Mouse (Mus musculus) midbrain, embryonic 11.5 days (tissue): ENCODE results near the gene Slc5a11. TPM values are rescaled to one million over a fixed set of nuclear protein-coding genes. Genes with fewer than 3 reads are reported as not detected.

Experiments
- ATAC-seq: fragments of 200-750 bp; cut with Nextera tagmentation; 2 replicates; pipeline ENCODE4 v1.8.0; 2017; ENCODE audit warnings: moderate TSS enrichment, moderate library complexity; ENCODE audit not compliant: low FRiP score
- DNase-seq: peaks from one replicate; pipeline ENCODE4 v3.0.0; 2015; ENCODE audit warnings: low spot score; ENCODE audit errors: missing footprints
- H3K27ac ChIP-seq: fragments of 300-500 bp; sonication (generic); 2 replicates; pipeline ENCODE4 v1.5.1; 2014; ENCODE audit warnings: low read depth, low read length
- H3K27me3 ChIP-seq: fragments of 300-500 bp; sonication (generic); 2 replicates; pipeline ENCODE4 v1.6.1; 2014; ENCODE audit warnings: mild to moderate bottlenecking, low read length, moderate library complexity, mixed read lengths; ENCODE audit not compliant: control insufficient read depth, insufficient read depth
- H3K36me3 ChIP-seq: fragments of 300-500 bp; sonication (generic); 2 replicates; pipeline ENCODE4 v1.6.1; 2014; ENCODE audit warnings: mild to moderate bottlenecking, low read length, moderate library complexity, mixed read lengths; ENCODE audit not compliant: control insufficient read depth, insufficient read depth
- H3K4me1 ChIP-seq: fragments of 300-500 bp; sonication (generic); 2 replicates; pipeline ENCODE4 v1.6.1; 2014; ENCODE audit warnings: low read length; ENCODE audit not compliant: control insufficient read depth, insufficient read depth
- H3K4me2 ChIP-seq: fragments of 300-500 bp; sonication (generic); 2 replicates; pipeline ENCODE4 v1.6.1; 2014; ENCODE audit warnings: mild to moderate bottlenecking, moderate library complexity
- H3K4me3 ChIP-seq: fragments of 300-500 bp; sonication (generic); 2 replicates; pipeline ENCODE4 v1.5.1; 2014; ENCODE audit warnings: low read depth, low read length
- H3K9ac ChIP-seq: fragments of 300-500 bp; sonication (generic); 2 replicates; pipeline ENCODE4 v1.6.1; 2014; ENCODE audit warnings: low read length
- H3K9me3 ChIP-seq: fragments of 300-500 bp; sonication (generic); 2 replicates; pipeline ENCODE4 v1.6.1; 2016; ENCODE audit warnings: low read length; ENCODE audit not compliant: control insufficient read depth
- WGBS: fragments of 180-500 bp; shearing (Covaris S2); extraction: QIAGEN DNeasy Blood & Tissue Kit; methylation state at CpG from one replicate; pipeline ENCODE4 v1.1.7; 2014; 5-methylcytosine and 5-hydroxymethylcytosine counted together
- polyA plus RNA-seq: library from polyadenylated mRNA; unstranded; fragments of >200 nt; fragmentation: Nextera tagmentation; extraction: Ambion mirVana; gene quantifications from 2 replicates; pipeline ENCODE4 v1.2.1, GENCODE M21; 2014

Slc5a11 gene
- polyA plus RNA-seq, 1 experiment from 2014 or later = 0.07 TPM

GRCm38 (mm10) chr7:123300258-123300657, 85.7 kb downstream of the Slc5a11 start:
- Histone ChIP-seq H3K27me3 (no peaks in the 10 kb centered on the region), H3K4me1 (no peaks in the 10 kb centered on the region), H3K27ac (no peak overlapping the region), H3K4me2 (no peak overlapping the region), H3K36me3 (peaks cover 16% of the 10 kb centered on the region; the same call in 1 of the 2 replicates), H3K4me3 (no peak overlapping the region), H3K9me3 (no peaks in the 10 kb centered on the region), H3K9ac (no peak overlapping the region)
- no peak for DNase-seq
- 81% methylated on average over 3 of the region's 3 CpGs for WGBS
- no peak for ATAC-seq

GRCm38 (mm10) chr7:123305397-123305796, 90.8 kb downstream of the Slc5a11 start:
- H3K4me1 ChIP-seq = no peaks in the 10 kb centered on the region
- no peak overlapping the region for H3K27ac ChIP-seq
- DNase-seq = no peak
- no peak for ATAC-seq
- no peak overlapping the region for H3K4me2 ChIP-seq
- 89% methylated on average over 2 of the region's 2 CpGs for WGBS
- no peak overlapping the region for H3K4me3 ChIP-seq
- H3K9ac ChIP-seq = no peak overlapping the region
- H3K27me3 ChIP-seq = no peaks in the 10 kb centered on the region
- H3K36me3 ChIP-seq = peaks cover 13% of the 10 kb centered on the region; the same call in 1 of the 2 replicates
- H3K9me3 ChIP-seq = no peaks in the 10 kb centered on the region

GRCm38 (mm10) chr7:123307236-123307635, 92.7 kb downstream of the Slc5a11 start:
- no peaks in the 10 kb centered on the region for H3K9me3 ChIP-seq
- no peak for DNase-seq
- no peak for ATAC-seq
- no peaks in the 10 kb centered on the region for H3K4me1 ChIP-seq
- H3K27ac ChIP-seq = no peak overlapping the region
- 95% methylated on average over 8 of the region's 8 CpGs for WGBS
- no peak overlapping the region for H3K9ac ChIP-seq
- H3K36me3 ChIP-seq = peaks cover 12% of the 10 kb centered on the region; the same call in 1 of the 2 replicates
- H3K4me3 ChIP-seq = no peak overlapping the region
- H3K4me2 ChIP-seq = no peak overlapping the region
- H3K27me3 ChIP-seq = no peaks in the 10 kb centered on the region

- Histone ChIP-seq H3K9me3 (no peaks in the 10 kb centered on the region), H3K27me3 (no peaks in the 10 kb centered on the region), H3K4me1 (no peaks in the 10 kb centered on the region), H3K4me3 (no peak overlapping the region), H3K36me3 (peaks cover 13% of the 10 kb centered on the region), H3K9ac (no peak overlapping the region), H3K4me2 (no peak overlapping the region), H3K27ac (no peak overlapping the region)
- ATAC-seq = no peak
- WGBS = 98% methylated on average over 4 of the region's 4 CpGs
- no peak for DNase-seq
Measured at GRCm38 (mm10) chr7:123307887-123308558, 93.4 kb downstream of the Slc5a11 start.

- H3K9me3 ChIP-seq = no peaks in the 10 kb centered on the region
- peaks cover 9% of the 10 kb centered on the region for H3K36me3 ChIP-seq
- no peaks in the 10 kb centered on the region for H3K4me1 ChIP-seq
- H3K4me3 ChIP-seq = no peak overlapping the region
- no peak for ATAC-seq
- no peak overlapping the region for H3K27ac ChIP-seq
- DNase-seq = no peak
- H3K4me2 ChIP-seq = no peak overlapping the region
- WGBS = 79% methylated on average over 5 of the region's 5 CpGs
- no peak overlapping the region for H3K9ac ChIP-seq
- no peaks in the 10 kb centered on the region for H3K27me3 ChIP-seq
Measured at GRCm38 (mm10) chr7:123311836-123312235, 97.3 kb downstream of the Slc5a11 start.

- Histone ChIP-seq H3K9me3 (no peaks in the 10 kb centered on the region), H3K9ac (no peak overlapping the region), H3K36me3 (peaks cover 5% of the 10 kb centered on the region), H3K4me1 (no peaks in the 10 kb centered on the region), H3K4me2 (no peak overlapping the region), H3K27ac (no peak overlapping the region), H3K4me3 (no peak overlapping the region), H3K27me3 (no peaks in the 10 kb centered on the region)
- no peak for DNase-seq
- ATAC-seq = no peak
- 84% methylated on average over 3 of the region's 3 CpGs for WGBS
Measured at GRCm38 (mm10) chr7:123312738-123313137, 98.2 kb downstream of the Slc5a11 start.

- H3K9ac ChIP-seq = no peak overlapping the region
- 90% methylated on average over 13 of the region's 13 CpGs for WGBS
- no peak for ATAC-seq
- no peaks in the 10 kb centered on the region for H3K4me1 ChIP-seq
- no peak overlapping the region for H3K4me2 ChIP-seq
- no peaks in the 10 kb centered on the region for H3K9me3 ChIP-seq
- no peak overlapping the region for H3K27ac ChIP-seq
- peaks cover 21% of the 10 kb centered on the region for H3K36me3 ChIP-seq
- H3K4me3 ChIP-seq = no peak overlapping the region
- H3K27me3 ChIP-seq = no peaks in the 10 kb centered on the region
- no peak for DNase-seq
Measured at GRCm38 (mm10) chr7:123322452-123323121, 108.0 kb downstream of the Slc5a11 start.

Other genes starting within 250 kb of the Slc5a11 start
- 32.8 and 38.1 TPM in 2 replicates for gene Rbbp6, start 249.1 kb upstream of the Slc5a11 start, polyA plus RNA-seq
- 44.7 and 57.8 TPM in 2 replicates for gene Tnrc6a, start 90.9 kb upstream of the Slc5a11 start, polyA plus RNA-seq
- 68.7 and 74.0 TPM in 2 replicates for gene Lcmt1, start 155.0 kb downstream of the Slc5a11 start, polyA plus RNA-seq
- 24.8 and 26.2 TPM in 2 replicates for gene Arhgap17, start 155.1 kb downstream of the Slc5a11 start, polyA plus RNA-seq
- 0.81 and 0.96 TPM in 2 replicates for gene Aqp8, start 247.5 kb downstream of the Slc5a11 start, polyA plus RNA-seq